Mouse (Mus musculus) bone marrow macrophage, adult 2 months (primary cell): ENCODE results near the gene Stat4. TPM values are rescaled to one million over a fixed set of nuclear protein-coding genes. Genes with fewer than 3 reads are reported as not detected.

Experiments used
- H3K27ac ChIP-seq: 2 replicates; pipeline ENCODE4 v1.5.1; 2012; ENCODE audit warnings: low read depth, low read length; ENCODE audit not compliant: insufficient read depth
- H3K4me1 ChIP-seq: 2 replicates; pipeline ENCODE4 v1.6.1; 2012; ENCODE audit warnings: low read length; ENCODE audit not compliant: control insufficient read depth, insufficient read depth
- H3K4me3 ChIP-seq: 2 replicates; pipeline ENCODE4 v1.5.1; 2012; ENCODE audit warnings: mild to moderate bottlenecking, low read length, moderate library complexity; ENCODE audit not compliant: insufficient read depth
- CTCF ChIP-seq: IDR thresholded peaks from 2 replicates; pipeline ENCODE4 v1.5.1; 2012; ENCODE audit warnings: low read depth, mild to moderate bottlenecking, low read length, moderate library complexity
- POLR2A ChIP-seq: IDR thresholded peaks from 2 replicates; pipeline ENCODE4 v1.6.1; 2012; ENCODE audit warnings: mild to moderate bottlenecking, low read depth, low read length, borderline replicate concordance
- polyA plus RNA-seq: library from polyadenylated mRNA; stranded (reverse); fragments of >200 nt; gene quantifications from 2 replicates; pipeline ENCODE4 v1.2.4, GENCODE M21; 2012; ENCODE audit not compliant: missing spikeins, insufficient read depth, insufficient read length

Stat4 gene
- polyA plus RNA-seq, 1 experiment: 5.4 TPM

DNA sequence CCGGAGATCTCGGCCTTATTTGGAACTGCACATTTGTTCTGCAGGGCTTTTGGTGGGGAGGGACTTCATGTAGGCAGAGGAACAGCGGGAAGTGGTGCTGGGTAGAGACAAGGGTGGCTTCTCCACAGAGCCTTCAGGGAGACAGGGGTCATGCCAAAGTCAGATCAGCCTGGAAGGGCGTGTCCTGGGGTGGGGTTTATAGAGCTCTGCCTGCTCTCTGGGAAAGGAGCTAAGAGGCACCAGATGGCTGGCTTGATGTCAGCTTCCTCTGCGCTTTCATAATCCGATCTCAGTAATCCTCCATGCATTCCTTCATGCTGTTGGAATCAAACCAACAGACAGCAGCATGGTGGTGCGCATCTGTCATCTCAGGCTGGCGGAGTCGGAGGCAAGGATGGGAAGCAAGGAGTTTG lies 163.0 kb downstream of the Stat4 start:
- no peak overlapping the region for H3K4me3 ChIP-seq
- H3K4me1 ChIP-seq: no peaks in the 10 kb centered on the region
- TF ChIP-seq POLR2A (no peak), CTCF (no peak)
- H3K27ac ChIP-seq: no peak overlapping the region

DNA sequence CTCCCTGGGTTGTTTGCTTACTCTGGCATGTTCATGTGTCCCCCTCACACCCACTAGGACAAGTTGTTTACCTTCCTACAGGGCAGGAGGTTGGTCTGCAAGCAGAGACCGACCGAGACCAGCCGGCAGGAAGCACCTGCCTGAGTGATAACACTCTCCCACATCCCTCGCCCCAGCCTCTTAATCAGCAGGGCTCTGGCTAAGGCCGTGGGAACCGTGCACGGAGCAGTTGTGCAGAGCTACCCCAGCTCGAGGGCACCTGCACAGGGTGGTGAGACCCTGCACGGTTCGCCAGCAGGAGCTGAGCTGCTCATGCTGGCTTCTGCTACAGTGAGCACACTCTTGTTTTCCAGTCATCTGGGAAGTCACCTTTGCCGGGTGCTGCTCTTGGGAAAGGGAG lies 163.7 kb downstream of the Stat4 start:
- no peaks in the 10 kb centered on the region for H3K4me1 ChIP-seq
- no peak overlapping the region for H3K4me3 ChIP-seq
- H3K27ac ChIP-seq: no peak overlapping the region
- no peak for TF ChIP-seq POLR2A
- TF ChIP-seq CTCF: no peak

DNA sequence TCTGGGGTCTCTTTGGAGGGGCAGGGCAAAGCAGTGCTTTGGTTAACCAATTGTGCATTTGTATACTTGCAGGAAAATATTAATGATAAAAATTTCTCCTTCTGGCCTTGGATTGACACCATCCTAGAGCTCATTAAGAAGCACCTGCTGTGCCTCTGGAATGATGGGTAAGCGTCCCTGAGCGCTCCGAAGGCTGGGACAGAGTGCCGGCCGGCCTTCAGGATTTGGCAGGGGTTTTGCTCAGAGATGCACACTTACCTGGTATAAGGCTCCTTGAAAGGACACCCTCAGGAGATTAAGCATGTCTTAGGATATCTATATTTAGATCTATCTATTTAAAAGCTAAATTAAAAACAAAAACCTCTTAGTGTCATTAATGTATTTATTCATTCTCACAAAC lies 164.2 kb downstream of the Stat4 start:
- no peak for TF ChIP-seq POLR2A
- TF ChIP-seq CTCF: no peak
- no peak overlapping the region for H3K27ac ChIP-seq
- H3K4me1 ChIP-seq: no peaks in the 10 kb centered on the region
- no peak overlapping the region for H3K4me3 ChIP-seq

DNA sequence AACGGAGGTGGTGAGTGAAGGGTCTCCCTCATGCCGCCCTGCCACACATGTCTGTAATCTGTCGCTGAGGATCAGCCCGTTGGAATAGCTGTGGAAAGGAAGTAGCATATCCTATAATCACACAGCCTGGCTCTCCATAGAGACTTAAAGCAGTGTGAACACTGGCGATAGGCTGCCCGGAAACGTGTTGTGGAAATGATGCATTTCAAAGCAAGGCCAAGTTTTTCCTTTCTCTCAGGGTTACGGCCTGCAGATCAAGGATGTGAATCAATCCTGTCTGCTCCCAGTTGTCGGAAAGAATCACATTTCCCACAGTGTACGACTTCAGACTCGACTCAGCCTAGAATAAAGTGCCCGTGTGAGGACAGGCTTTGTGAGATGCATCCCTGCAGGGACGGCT lies 165.4 kb downstream of the Stat4 start:
- Histone ChIP-seq H3K4me3 (no peak overlapping the region), H3K27ac (no peak overlapping the region), H3K4me1 (no peaks in the 10 kb centered on the region)
- TF ChIP-seq CTCF: no peak
- TF ChIP-seq POLR2A: no peak

DNA sequence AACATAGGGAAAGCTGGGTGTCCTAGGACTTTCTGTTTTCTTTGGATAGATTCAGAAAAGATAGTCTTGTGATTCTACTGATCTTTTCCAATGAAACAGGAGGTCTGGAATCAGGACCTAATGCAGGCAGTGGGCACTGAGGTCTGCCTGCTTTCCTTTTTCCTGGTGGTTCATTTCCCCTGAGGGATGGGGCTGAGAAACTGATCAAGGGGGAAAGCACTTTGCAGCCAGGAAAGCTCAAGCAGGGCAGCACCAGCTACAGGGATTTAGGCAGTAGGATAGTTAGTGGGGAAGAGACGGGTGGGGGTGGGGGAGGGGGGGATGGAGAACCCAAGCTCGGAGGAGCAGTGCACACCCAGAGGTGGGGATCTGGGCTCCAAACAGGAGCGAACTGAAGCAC lies 166.0 kb downstream of the Stat4 start:
- H3K27ac ChIP-seq: no peak overlapping the region
- H3K4me1 ChIP-seq: no peaks in the 10 kb centered on the region
- TF ChIP-seq POLR2A: no peak
- no peak overlapping the region for H3K4me3 ChIP-seq

DNA sequence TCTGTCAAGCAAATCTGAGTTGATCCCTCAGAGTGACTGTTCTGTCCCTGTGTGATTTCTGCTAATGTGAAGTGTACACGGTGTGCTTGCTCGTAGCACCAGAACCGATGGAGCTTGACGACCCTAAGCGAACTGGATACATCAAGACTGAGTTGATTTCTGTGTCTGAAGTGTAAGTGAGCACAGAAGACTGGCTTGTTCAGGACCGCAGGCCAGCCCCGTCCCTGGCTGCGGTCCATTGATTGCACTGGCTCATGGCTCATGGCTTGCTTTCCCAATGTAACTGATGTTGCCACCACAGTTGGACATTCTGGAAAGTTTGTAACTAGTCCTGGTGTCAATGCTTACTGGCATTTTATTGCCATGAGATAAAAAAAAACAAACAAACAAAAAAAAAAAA lies 167.9 kb downstream of the Stat4 start:
- no peak for TF ChIP-seq POLR2A

DNA sequence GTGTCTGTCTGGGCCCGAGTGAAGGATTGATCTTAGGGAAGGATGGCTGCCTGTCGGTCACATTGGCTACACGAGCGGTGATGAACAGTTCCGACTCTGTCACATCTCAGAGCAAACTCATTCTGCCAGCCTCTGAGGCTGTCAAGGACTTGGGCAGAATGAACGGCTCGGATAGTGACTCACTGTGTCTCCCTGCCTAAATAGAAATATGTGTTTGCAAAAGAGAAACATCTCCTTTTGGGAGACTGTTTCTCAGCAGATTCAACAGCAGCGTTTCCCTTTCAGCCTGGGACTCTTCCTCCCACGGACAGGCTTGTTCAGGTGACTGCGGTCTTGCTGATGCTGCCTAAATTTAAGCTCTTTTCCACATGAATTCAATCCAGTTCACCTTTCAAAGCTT lies 169.4 kb downstream of the Stat4 start:
- Histone ChIP-seq H3K4me1 (peaks cover 14% of the 10 kb centered on the region), H3K27ac (no peak overlapping the region), H3K4me3 (no peak overlapping the region)
- TF ChIP-seq POLR2A (no peak), CTCF (no peak)

More for the DNA sequence above, 167.9 kb downstream of the Stat4 start:
- peaks cover 14% of the 10 kb centered on the region for H3K4me1 ChIP-seq
- H3K4me3 ChIP-seq: no peak overlapping the region
- no peak overlapping the region for H3K27ac ChIP-seq

Other genes starting within 250 kb of the Stat4 start
- gene Myo1b, start 71.1 kb upstream of the Stat4 start, polyA plus RNA-seq: 1.2 and 1.8 TPM in 2 replicates
- gene Stat1, start 132.3 kb downstream of the Stat4 start, polyA plus RNA-seq: 127 and 140 TPM in 2 replicates
- 79.5 and 89.5 TPM in 2 replicates for gene Gls, start 246.1 kb downstream of the Stat4 start, polyA plus RNA-seq